Mouse (Mus musculus) ovary, postnatal 10 days (tissue): ENCODE results near the gene Henmt1.

Experiments used
- DNase-seq: peaks from one replicate; pipeline ENCODE4 v3.0.0; 2022; ENCODE audit warnings: low spot score

Henmt1 gene

GRCm38 (mm10) chr3:108997762-108998161, 58.1 kb downstream of the Henmt1 start:
- DNase-seq, result no peak

- DNase-seq, result no peak
Observed at GRCm38 (mm10) chr3:108999173-108999572, 59.5 kb downstream of the Henmt1 start.

- DNase-seq, result no peak
Observed at GRCm38 (mm10) chr3:109005777-109006176, 66.1 kb downstream of the Henmt1 start.

GRCm38 (mm10) chr3:109008180-109008579, 68.5 kb downstream of the Henmt1 start:
- no peak for DNase-seq
